Mouse (Mus musculus) ES-Bruce4 (cell line): ENCODE data around the gene Ttbk2.
A peak's percentile ranks its signal among the peaks of the same experiment; 100 is the strongest.

Source experiments
- CTCF ChIP-seq: IDR thresholded peaks from one replicate; pipeline ENCODE4 v1.8.1; 2011; ENCODE audit warnings: low read depth, low read length
- POLR2A ChIP-seq: IDR thresholded peaks from one replicate; pipeline ENCODE4 v1.8.1; 2011; ENCODE audit warnings: low read length; ENCODE audit not compliant: insufficient read depth

GRCm38 (mm10) chr2:120731167-120731862, 119.1 kb downstream of the Ttbk2 start:
- TF ChIP-seq POLR2A (peak; percentile 77), CTCF (no peak)
